Mouse (Mus musculus) CH12.LX (cell line): ENCODE data around the gene Eif4e1b. TPM values are rescaled to one million over a fixed set of nuclear protein-coding genes. Genes with fewer than 3 reads are reported as not detected.

Source experiments
- DNase-seq: peaks from one replicate; pipeline ENCODE4 v3.0.0-alpha.2; 2013; ENCODE audit errors: extremely low read depth
- H3K27ac ChIP-seq: 2 replicates; pipeline ENCODE4 v1.5.1; 2012; ENCODE audit warnings: low read depth, mild to moderate bottlenecking, control low read depth, moderate library complexity; ENCODE audit not compliant: insufficient read depth
- H3K27me3 ChIP-seq: replicated peaks from 2 replicates; pipeline ENCODE3; 2012; ENCODE audit warnings: inconsistent platforms
- H3K36me3 ChIP-seq, 2 experiments: replicated peaks in 1 of 2; 2 replicates each; pipeline versions ENCODE3 to v1.6.1; 2012; ENCODE audit warnings: inconsistent platforms in 1 of 2, low read length in 1 of 2, mild to moderate bottlenecking in 1 of 2, mixed read lengths in 1 of 2, moderate library complexity in 1 of 2; ENCODE audit not compliant: control insufficient read depth in 1 of 2, insufficient read depth in 1 of 2
- H3K4me1 ChIP-seq, 2 experiments: 2 replicates each; pipeline ENCODE4 v1.6.1; 2012; ENCODE audit warnings: inconsistent platforms in 1 of 2, moderate library complexity in 1 of 2; ENCODE audit not compliant: insufficient read depth in 2 of 2, control insufficient read depth in 1 of 2
- H3K4me2 ChIP-seq: 2 replicates; pipeline ENCODE4 v1.6.1; 2012; ENCODE audit warnings: low read depth, mild to moderate bottlenecking, control low read depth; ENCODE audit not compliant: poor library complexity, insufficient read depth, severe bottlenecking
- H3K4me3 ChIP-seq, 3 experiments: fragments of 150-350 bp in 1 of 3; sonication (generic) in 1 of 3; replicated peaks in 1 of 3; 2 replicates each; pipeline versions ENCODE3 to v1.5.1; 2011 to 2012; ENCODE audit warnings: low read depth in 2 of 3, low read length in 2 of 3, mild to moderate bottlenecking in 2 of 3, moderate library complexity in 2 of 3, control low read depth in 1 of 3, improper control_type of control experiment in 1 of 3, inconsistent platforms in 1 of 3, mixed read lengths in 1 of 3; ENCODE audit not compliant: poor library complexity in 1 of 3
- H3K79me2 ChIP-seq: replicated peaks from 2 replicates; pipeline ENCODE4 v1.6.1; 2012; ENCODE audit warnings: mild to moderate bottlenecking, moderate library complexity; ENCODE audit not compliant: control insufficient read depth, poor library complexity, insufficient read depth, severe bottlenecking; ENCODE audit errors: extremely low read depth
- H3K9ac ChIP-seq: 2 replicates; pipeline ENCODE4 v1.6.1; 2012; ENCODE audit warnings: low read depth, mild to moderate bottlenecking, control low read depth, moderate library complexity; ENCODE audit not compliant: insufficient read depth
- H3K9me3 ChIP-seq: replicated peaks from 2 replicates; pipeline ENCODE3; 2012; ENCODE audit warnings: low read length, inconsistent platforms, mixed read lengths
- BHLHE40 ChIP-seq: IDR thresholded peaks from 2 replicates; pipeline ENCODE4 v1.6.1; 2011; ENCODE audit warnings: mild to moderate bottlenecking, low read depth, low read length, improper control_type of control experiment
- CHD1 ChIP-seq: IDR thresholded peaks from 2 replicates; pipeline ENCODE4 v1.6.1; 2012; ENCODE audit warnings: low read depth, low read length, improper control_type of control experiment, inconsistent platforms
- CTCF ChIP-seq, 2 experiments: IDR thresholded peaks in 1 of 2; conservative IDR thresholded peaks in 1 of 2; 2 replicates each; pipeline ENCODE4 v1.5.1; 2011 to 2012; ENCODE audit warnings: low read depth in 2 of 2, low read length in 2 of 2, improper control_type of control experiment in 1 of 2, inconsistent platforms in 1 of 2, mild to moderate bottlenecking in 1 of 2, moderate library complexity in 1 of 2
- ETS1 ChIP-seq: conservative IDR thresholded peaks from 2 replicates; pipeline ENCODE4 v1.6.1; 2012; ENCODE audit warnings: low read depth, mild to moderate bottlenecking, inconsistent platforms, low read length, improper control_type of control experiment, moderate library complexity
- GABPA ChIP-seq: IDR thresholded peaks from 2 replicates; pipeline ENCODE4 v1.6.1; 2012; ENCODE audit warnings: low read depth, low read length, improper control_type of control experiment, inconsistent platforms; ENCODE audit not compliant: insufficient replicate concordance
- HCFC1 ChIP-seq: IDR thresholded peaks from 2 replicates; pipeline ENCODE4 v1.6.1; 2012; ENCODE audit warnings: low read depth, mild to moderate bottlenecking, inconsistent platforms, low read length, improper control_type of control experiment
- IRF4 ChIP-seq: IDR thresholded peaks from 2 replicates; pipeline ENCODE4 v1.6.1; 2014; ENCODE audit warnings: low read depth, mild to moderate bottlenecking, inconsistent platforms, low read length, improper control_type of control experiment
- JUND ChIP-seq: conservative IDR thresholded peaks from 2 replicates; pipeline ENCODE4 v1.6.1; 2011; ENCODE audit warnings: low read depth, low read length, improper control_type of control experiment
- KAT2A ChIP-seq: IDR thresholded peaks from 2 replicates; pipeline ENCODE4 v1.6.1; 2012; ENCODE audit warnings: low read length, improper control_type of control experiment, inconsistent platforms; ENCODE audit not compliant: insufficient replicate concordance
- MAZ ChIP-seq: IDR thresholded peaks from 2 replicates; pipeline ENCODE4 v1.6.1; 2012; ENCODE audit warnings: low read depth, mild to moderate bottlenecking, inconsistent platforms, low read length, improper control_type of control experiment, moderate library complexity
- MEF2A ChIP-seq: IDR thresholded peaks from 2 replicates; pipeline ENCODE4 v1.6.1; 2014; ENCODE audit warnings: low read depth, mild to moderate bottlenecking, inconsistent platforms, low read length, improper control_type of control experiment, borderline replicate concordance
- MXI1 ChIP-seq: IDR thresholded peaks from 2 replicates; pipeline ENCODE4 v1.6.1; 2011; ENCODE audit warnings: mild to moderate bottlenecking, low read depth, low read length, improper control_type of control experiment
- MYC ChIP-seq: IDR thresholded peaks from 2 replicates; pipeline ENCODE4 v1.6.1; 2011; ENCODE audit warnings: low read depth, mild to moderate bottlenecking, improper control_type of control experiment, low read length
- NELFE ChIP-seq: IDR thresholded peaks from 2 replicates; pipeline ENCODE4 v1.6.1; 2011; ENCODE audit warnings: low read depth, low read length, improper control_type of control experiment
- PAX5 ChIP-seq: IDR thresholded peaks from 2 replicates; pipeline ENCODE4 v1.6.1; 2012; ENCODE audit warnings: low read length, inconsistent platforms, mixed read lengths
- POLR2A ChIP-seq: IDR thresholded peaks from 2 replicates; pipeline ENCODE4 v1.6.1; 2011; ENCODE audit warnings: low read depth, mild to moderate bottlenecking, improper control_type of control experiment, low read length
- RAD21 ChIP-seq: IDR thresholded peaks from 2 replicates; pipeline ENCODE4 v1.6.1; 2011; ENCODE audit warnings: low read depth, mild to moderate bottlenecking, low read length, improper control_type of control experiment, moderate library complexity
- RCOR1 ChIP-seq: conservative IDR thresholded peaks from 2 replicates; pipeline ENCODE4 v1.6.1; 2012; ENCODE audit warnings: low read depth, mild to moderate bottlenecking, inconsistent platforms, low read length, improper control_type of control experiment
- SMC3 ChIP-seq: IDR thresholded peaks from 2 replicates; pipeline ENCODE4 v1.6.1; 2011; ENCODE audit warnings: low read depth, low read length, improper control_type of control experiment
- TCF12 ChIP-seq: IDR thresholded peaks from 2 replicates; pipeline ENCODE4 v1.6.1; 2014; ENCODE audit warnings: low read depth, mild to moderate bottlenecking, inconsistent platforms, low read length, improper control_type of control experiment
- UBTF ChIP-seq: IDR thresholded peaks from 2 replicates; pipeline ENCODE4 v1.6.1; 2012; ENCODE audit warnings: low read depth, mild to moderate bottlenecking, inconsistent platforms, low read length, improper control_type of control experiment, moderate library complexity
- USF1 ChIP-seq: IDR thresholded peaks from 2 replicates; pipeline ENCODE4 v1.6.1; 2014; ENCODE audit warnings: low read depth, mild to moderate bottlenecking, inconsistent platforms, low read length, improper control_type of control experiment
- USF2 ChIP-seq: conservative IDR thresholded peaks from 2 replicates; pipeline ENCODE4 v1.6.1; 2011; ENCODE audit warnings: low read depth, low read length, improper control_type of control experiment
- ZC3H11A ChIP-seq: IDR thresholded peaks from 2 replicates; pipeline ENCODE4 v1.6.1; 2012; ENCODE audit warnings: low read depth, mild to moderate bottlenecking, inconsistent platforms, low read length, improper control_type of control experiment
- ZKSCAN1 ChIP-seq: IDR thresholded peaks from 2 replicates; pipeline ENCODE4 v1.6.1; 2012; ENCODE audit warnings: low read depth, inconsistent platforms, low read length, improper control_type of control experiment, borderline replicate concordance
- ZMIZ1 ChIP-seq: IDR thresholded peaks from 2 replicates; pipeline ENCODE4 v1.6.1; 2012; ENCODE audit warnings: low read depth, mild to moderate bottlenecking, inconsistent platforms, low read length, improper control_type of control experiment
- ZNF384 ChIP-seq: IDR thresholded peaks from 2 replicates; pipeline ENCODE4 v1.6.1; 2012; ENCODE audit warnings: low read depth, low read length, improper control_type of control experiment, inconsistent platforms
- dilution Hi-C: fragments of 300-500 bp; cut with MboI; formaldehyde crosslinking; loops from 2 replicates; pipeline ENCODE4 v1.14.3; 2020; ENCODE audit warnings: low sequenced_read_pairs; ENCODE audit not compliant: extremely low pct_unique_long_range_greater_than_20kb, extremely low pct_ligation_motif_present
- in situ Hi-C: fragments of 300-500 bp; cut with MboI; formaldehyde crosslinking; loops from 3 replicates; pipeline ENCODE4 v1.14.3; 2019; ENCODE audit warnings: low sequenced_read_pairs, low pct_ligation_motif_present, low pct_unique_long_range_greater_than_20kb, mixed read lengths
- polyA plus RNA-seq: library from polyadenylated mRNA; unstranded; fragments of >175 nt; gene quantifications from 2 replicates; pipeline ENCODE4 v1.2.1, GENCODE M21; 2012; ENCODE audit warnings: low read depth; ENCODE audit not compliant: insufficient read length
- total RNA-seq, 2 experiments: library from RNA; depleted of rRNA; stranded (reverse); fragments of 300-350 nt in 1 of 2; fragments of >200 nt in 1 of 2; gene quantifications; 2 replicates each; pipeline ENCODE4 v1.2.3; 2012 to 2014

The Eif4e1b gene
- total and polyA plus RNA-seq, 3 experiments = not detected

GRCm38 (mm10) chr13:54738213-54738601 lies 45.6 kb upstream of the Eif4e1b start:
- Histone ChIP-seq H3K27me3 (peaks cover 75% of the 10 kb centered on the region), H3K4me3 (no peak overlapping the region), H3K27ac (no peak overlapping the region), H3K36me3 (no peaks in the 10 kb centered on the region), H3K4me1 (no peaks in the 10 kb centered on the region), H3K79me2 (no peaks in the 10 kb centered on the region), H3K9ac (no peak overlapping the region), H3K4me2 (no peak overlapping the region), H3K9me3 (peaks cover 5% of the 10 kb centered on the region)
- no peak for DNase-seq
- dilution Hi-C loops (no loop called here), in situ Hi-C loops (no loop called here)
- TF ChIP-seq TCF12 = no peak
- no peak for TF ChIP-seq RCOR1
- no peak for TF ChIP-seq ZNF384
- TF ChIP-seq MAZ = no peak
- TF ChIP-seq USF1 = no peak
- TF ChIP-seq CHD1 = no peak
- TF ChIP-seq PAX5 = no peak
- TF ChIP-seq NELFE = no peak
- no peak for TF ChIP-seq UBTF
- TF ChIP-seq IRF4 = no peak
- TF ChIP-seq MYC = no peak
- TF ChIP-seq CTCF (conservative IDR thresholded peaks at IDR 0.05 in 1 of 2, IDR thresholded peaks at IDR 0.05 in 1 of 2; ENCODE audit: low read depth in 2 of 2, low read length in 2 of 2) = no peak
- TF ChIP-seq ZKSCAN1 = no peak
- TF ChIP-seq MXI1 = no peak
- TF ChIP-seq KAT2A = no peak
- no peak for TF ChIP-seq ZMIZ1
- TF ChIP-seq RAD21 = no peak
- no peak for TF ChIP-seq ETS1
- TF ChIP-seq GABPA = no peak
- no peak for TF ChIP-seq BHLHE40

GRCm38 (mm10) chr13:54746110-54746509 lies 37.7 kb upstream of the Eif4e1b start:
- Histone ChIP-seq H3K4me1 (no peaks in the 10 kb centered on the region), H3K36me3 (no peaks in the 10 kb centered on the region), H3K79me2 (no peaks in the 10 kb centered on the region), H3K9ac (no peak overlapping the region), H3K27me3 (peaks cover 55% of the 10 kb centered on the region), H3K4me2 (no peak overlapping the region), H3K9me3 (peaks cover 7% of the 10 kb centered on the region), H3K27ac (no peak overlapping the region), H3K4me3 (no peak overlapping the region)
- no peak for DNase-seq
- dilution Hi-C loops (no loop called here), in situ Hi-C loops (no loop called here)
- TF ChIP-seq MAZ = no peak
- TF ChIP-seq JUND = no peak
- TF ChIP-seq MXI1 = no peak
- TF ChIP-seq UBTF = no peak
- TF ChIP-seq ZNF384 = no peak
- TF ChIP-seq POLR2A = no peak
- no peak for TF ChIP-seq USF1
- no peak for TF ChIP-seq RCOR1
- no peak for TF ChIP-seq CHD1
- no peak for TF ChIP-seq USF2
- no peak for TF ChIP-seq SMC3
- TF ChIP-seq RAD21 = no peak
- TF ChIP-seq MEF2A = no peak
- TF ChIP-seq PAX5 = no peak
- TF ChIP-seq ETS1 = no peak
- TF ChIP-seq ZC3H11A = no peak
- no peak for TF ChIP-seq HCFC1
